Mouse (Mus musculus) MEL (cell line): ENCODE results near the gene Tssk6. TPM values are rescaled to one million over a fixed set of nuclear protein-coding genes. Genes with fewer than 3 reads are reported as not detected.

Source experiments
- DNase-seq: peaks from one replicate; pipeline ENCODE4 v3.0.0; 2011; ENCODE audit warnings: low read depth, low spot score
- H3K27ac ChIP-seq: 2 replicates; pipeline ENCODE4 v1.5.1; 2012; ENCODE audit warnings: low read depth, mild to moderate bottlenecking, control low read depth, low read length, moderate library complexity; ENCODE audit not compliant: control insufficient read depth
- H3K27me3 ChIP-seq, 2 experiments: fragments of 150-350 bp in 1 of 2; sonication (generic) in 1 of 2; 2 replicates each; pipeline ENCODE4 v1.6.1; 2012; ENCODE audit warnings: low read length in 2 of 2, mild to moderate bottlenecking in 2 of 2, improper control_type of control experiment in 1 of 2, moderate library complexity in 1 of 2; ENCODE audit not compliant: insufficient read depth in 2 of 2, control insufficient read depth in 1 of 2
- H3K36me3 ChIP-seq, 2 experiments: 2 replicates each; pipeline ENCODE4 v1.6.1; 2012 to 2014; ENCODE audit warnings: low read length in 2 of 2, improper control_type of control experiment in 1 of 2, inconsistent platforms in 1 of 2, mild to moderate bottlenecking in 1 of 2; ENCODE audit not compliant: insufficient read depth in 2 of 2, control insufficient read depth in 1 of 2
- H3K4me1 ChIP-seq, 2 experiments: fragments of 150-350 bp in 1 of 2; sonication (generic) in 1 of 2; 2 replicates each; pipeline ENCODE4 v1.6.1; 2012; ENCODE audit warnings: low read length in 2 of 2, improper control_type of control experiment in 1 of 2, mild to moderate bottlenecking in 1 of 2; ENCODE audit not compliant: insufficient read depth in 2 of 2, control insufficient read depth in 1 of 2
- H3K4me3 ChIP-seq, 2 experiments: fragments of 150-350 bp in 1 of 2; sonication (generic) in 1 of 2; 2 replicates each; pipeline ENCODE4 v1.5.1; 2012; ENCODE audit warnings: low read depth in 2 of 2, low read length in 2 of 2, mild to moderate bottlenecking in 2 of 2, moderate library complexity in 2 of 2, control low read depth in 1 of 2, improper control_type of control experiment in 1 of 2; ENCODE audit not compliant: control insufficient read depth in 1 of 2, insufficient read depth in 1 of 2
- H3K79me2 ChIP-seq: 2 replicates; pipeline ENCODE4 v1.6.1; 2012; ENCODE audit warnings: mild to moderate bottlenecking, low read length, moderate library complexity; ENCODE audit not compliant: control insufficient read depth, poor library complexity, insufficient read depth
- H3K9ac ChIP-seq: 2 replicates; pipeline ENCODE4 v1.6.1; 2012; ENCODE audit warnings: low read depth, mild to moderate bottlenecking, control low read depth, low read length, moderate library complexity; ENCODE audit not compliant: control insufficient read depth, poor library complexity, severe bottlenecking
- H3K9me3 ChIP-seq: fragments of 150-350 bp; sonication (generic); replicated peaks from 2 replicates; pipeline ENCODE4 v1.6.1; 2012; ENCODE audit warnings: mild to moderate bottlenecking, low read length, improper control_type of control experiment, moderate library complexity; ENCODE audit not compliant: insufficient read depth
- CHD1 ChIP-seq: IDR thresholded peaks from 2 replicates; pipeline ENCODE4 v1.6.1; 2012; ENCODE audit warnings: low read depth, mild to moderate bottlenecking, inconsistent platforms, low read length, improper control_type of control experiment
- E2F4 ChIP-seq: IDR thresholded peaks from 2 replicates; pipeline ENCODE4 v1.6.1; 2011; ENCODE audit warnings: low read depth, low read length, improper control_type of control experiment, borderline replicate concordance
- ELF1 ChIP-seq: IDR thresholded peaks from 2 replicates; pipeline ENCODE4 v1.6.1; 2014; ENCODE audit warnings: low read depth, mild to moderate bottlenecking, inconsistent platforms, low read length, improper control_type of control experiment, moderate library complexity
- EP300 ChIP-seq, 2 experiments: IDR thresholded peaks; 2 replicates each; pipeline ENCODE4 v1.6.1; 2011; ENCODE audit warnings: improper control_type of control experiment in 2 of 2, low read length in 2 of 2, low read depth in 1 of 2, mild to moderate bottlenecking in 1 of 2
- ETS1 ChIP-seq: IDR thresholded peaks from 2 replicates; pipeline ENCODE4 v1.6.1; 2012; ENCODE audit warnings: low read depth, mild to moderate bottlenecking, inconsistent platforms, low read length, improper control_type of control experiment, moderate library complexity
- GABPA ChIP-seq: IDR thresholded peaks from 2 replicates; pipeline ENCODE4 v1.6.1; 2012; ENCODE audit warnings: low read depth, mild to moderate bottlenecking, inconsistent platforms, low read length, improper control_type of control experiment, moderate library complexity
- GATA1 ChIP-seq: IDR thresholded peaks from 2 replicates; pipeline ENCODE4 v1.6.1; 2011; ENCODE audit warnings: low read depth, low read length, improper control_type of control experiment
- JUND ChIP-seq: IDR thresholded peaks from 2 replicates; pipeline ENCODE4 v1.6.1; 2011; ENCODE audit warnings: low read depth, mild to moderate bottlenecking, improper control_type of control experiment, low read length
- MAFK ChIP-seq: IDR thresholded peaks from 2 replicates; pipeline ENCODE4 v1.6.1; 2011; ENCODE audit warnings: low read depth, mild to moderate bottlenecking, low read length, improper control_type of control experiment, borderline replicate concordance
- MAX ChIP-seq: IDR thresholded peaks from 2 replicates; pipeline ENCODE4 v1.6.1; 2011; ENCODE audit warnings: low read length, improper control_type of control experiment
- MAZ ChIP-seq: IDR thresholded peaks from 2 replicates; pipeline ENCODE4 v1.6.1; 2012; ENCODE audit warnings: low read depth, mild to moderate bottlenecking, inconsistent platforms, low read length, improper control_type of control experiment
- MYB ChIP-seq: IDR thresholded peaks from 2 replicates; pipeline ENCODE4 v1.6.1; 2011; ENCODE audit warnings: mild to moderate bottlenecking, low read depth, low read length, improper control_type of control experiment
- NRF1 ChIP-seq: IDR thresholded peaks from 2 replicates; pipeline ENCODE4 v1.6.1; 2014; ENCODE audit warnings: low read depth, mild to moderate bottlenecking, inconsistent platforms, low read length, improper control_type of control experiment, moderate library complexity; ENCODE audit not compliant: poor library complexity, insufficient read depth, severe bottlenecking
- POLR2AphosphoS5 ChIP-seq: IDR thresholded peaks from 2 replicates; pipeline ENCODE4 v1.6.1; 2012; ENCODE audit warnings: low read depth, borderline replicate concordance, mild to moderate bottlenecking, inconsistent platforms, low read length, moderate library complexity, mixed read lengths
- RAD21 ChIP-seq: IDR thresholded peaks from 2 replicates; pipeline ENCODE4 v1.6.1; 2011; ENCODE audit warnings: mild to moderate bottlenecking, low read depth, low read length, improper control_type of control experiment
- RCOR1 ChIP-seq: IDR thresholded peaks from 2 replicates; pipeline ENCODE4 v1.6.1; 2012; ENCODE audit warnings: low read depth, mild to moderate bottlenecking, inconsistent platforms, low read length, improper control_type of control experiment
- SMC3 ChIP-seq: IDR thresholded peaks from 2 replicates; pipeline ENCODE4 v1.6.1; 2011; ENCODE audit warnings: low read depth, low read length, improper control_type of control experiment
- TBP ChIP-seq: IDR thresholded peaks from 2 replicates; pipeline ENCODE4 v1.8.0; 2011; ENCODE audit warnings: low read depth, low read length, improper control_type of control experiment
- TCF12 ChIP-seq: IDR thresholded peaks from 2 replicates; pipeline ENCODE4 v1.6.1; 2014; ENCODE audit warnings: low read depth, mild to moderate bottlenecking, inconsistent platforms, low read length, improper control_type of control experiment, moderate library complexity
- USF2 ChIP-seq, 2 experiments: IDR thresholded peaks; 2 replicates each; pipeline ENCODE4 v1.6.1; 2011 to 2012; ENCODE audit warnings: improper control_type of control experiment in 2 of 2, low read length in 2 of 2, borderline replicate concordance in 1 of 2, inconsistent platforms in 1 of 2, low read depth in 1 of 2, mild to moderate bottlenecking in 1 of 2; ENCODE audit not compliant: insufficient read depth in 1 of 2
- ZKSCAN1 ChIP-seq: IDR thresholded peaks from 2 replicates; pipeline ENCODE4 v1.6.1; 2012; ENCODE audit warnings: low read depth, mild to moderate bottlenecking, inconsistent platforms, low read length, improper control_type of control experiment, moderate library complexity
- polyA plus RNA-seq, 2 experiments: library from polyadenylated mRNA; stranded (reverse) in 1 of 2; unstranded in 1 of 2; fragments of >175 nt in 1 of 2; fragments of >200 nt in 1 of 2; gene quantifications; 2 replicates each; pipeline versions ENCODE4 v1.2.1 to v1.2.4; 2012; ENCODE audit warnings: low replicate concordance in 2 of 2, low read depth in 1 of 2; ENCODE audit not compliant: insufficient read length in 2 of 2, insufficient read depth in 1 of 2, missing spikeins in 1 of 2
- total RNA-seq: library from RNA; depleted of rRNA; stranded (reverse); fragments of 300-350 nt; gene quantifications from 2 replicates; pipeline ENCODE4 v1.2.3, GENCODE M21; 2012

Tssk6 gene
- total and polyA plus RNA-seq, 3 experiments: 3.4 to 3.8 TPM; not detected in 1

DNA sequence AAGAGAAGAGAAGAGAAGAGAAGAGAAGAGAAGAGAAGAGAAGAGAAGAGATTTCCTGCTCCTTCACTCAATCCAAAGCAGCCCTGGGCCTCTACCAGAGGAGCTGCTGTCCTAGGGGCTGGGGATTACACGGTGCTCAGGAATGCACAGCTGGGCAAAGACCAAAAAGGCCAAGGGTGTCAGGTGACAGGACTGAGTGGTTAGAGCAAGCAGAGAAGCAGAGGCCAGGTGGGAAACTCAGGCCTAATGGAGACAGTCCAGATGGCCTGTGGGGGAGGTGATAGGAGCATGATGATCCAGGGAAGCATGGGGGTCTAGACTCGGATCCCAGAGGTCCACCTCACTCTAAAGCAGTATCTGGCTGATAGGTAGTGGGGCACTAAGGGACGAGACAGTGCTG is 37.6 kb downstream of the Tssk6 start:
- Histone ChIP-seq H3K4me1 (peaks cover 0 to 10% of the 10 kb centered on the region in 2 experiments; a peak in 2 of 4 replicates), H3K9ac (no peak overlapping the region), H3K4me3 (no peak overlapping the region), H3K9me3 (no peaks in the 10 kb centered on the region), H3K79me2 (peaks cover 37% of the 10 kb centered on the region), H3K27ac (no peak overlapping the region), H3K27me3 (no peaks in the 10 kb centered on the region), H3K36me3 (peaks cover 10 to 13% of the 10 kb centered on the region in 2 experiments)
- no peak for DNase-seq
- TF ChIP-seq GABPA (no peak), RAD21 (no peak)

DNA sequence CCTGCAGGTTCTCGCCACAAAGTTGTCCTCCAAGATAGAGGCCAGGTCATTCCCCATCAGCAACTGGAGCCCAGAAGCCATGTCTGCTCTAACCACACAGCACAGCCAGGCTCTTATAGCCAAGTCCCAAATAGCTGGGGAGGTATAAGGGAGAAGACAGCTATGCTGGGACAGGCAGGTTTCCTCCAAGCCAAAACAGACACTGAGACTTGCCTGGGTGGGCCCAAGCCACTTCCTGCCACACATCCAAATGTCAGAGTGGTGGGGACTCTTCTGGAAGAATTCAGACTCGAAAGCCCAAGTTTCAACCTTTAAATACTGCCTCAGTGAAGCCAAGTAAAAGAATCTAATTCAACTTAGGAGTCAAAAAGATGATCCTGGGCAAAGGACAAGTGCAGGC is 38.4 kb downstream of the Tssk6 start:
- H3K27me3 ChIP-seq: no peaks in the 10 kb centered on the region
- H3K9me3 ChIP-seq: no peaks in the 10 kb centered on the region
- H3K27ac ChIP-seq: no peak overlapping the region
- peaks cover 40% of the 10 kb centered on the region for H3K79me2 ChIP-seq
- peaks cover 12 to 13% of the 10 kb centered on the region in 2 experiments for H3K36me3 ChIP-seq
- TF ChIP-seq JUND (no peak), ELF1 (no peak), RAD21 (no peak), SMC3 (no peak), USF2 (IDR thresholded peaks at IDR 0.05; ENCODE audit: borderline replicate concordance in 1 of 2, insufficient read depth in 1 of 2, low read depth in 1 of 2, low read length in 2 of 2) (no peak), ZKSCAN1 (no peak), TBP (no peak), TCF12 (no peak), POLR2AphosphoS5 (no peak), GATA1 (no peak), MAZ (no peak), MYB (no peak), EP300 (IDR thresholded peaks at IDR 0.05; ENCODE audit: low read depth in 1 of 2, low read length in 2 of 2) (no peak), MAX (no peak), NRF1 (no peak), RCOR1 (no peak), MAFK (no peak), CHD1 (no peak), ETS1 (no peak), E2F4 (no peak)
- DNase-seq: no peak
- H3K9ac ChIP-seq: no peak overlapping the region
- no peak overlapping the region for H3K4me3 ChIP-seq
- H3K4me1 ChIP-seq: peaks cover 0 to 10% of the 10 kb centered on the region in 2 experiments; a peak in 2 of 4 replicates
